Mouse (Mus musculus) natural killer cell, adult 2 months (primary cell): Measurements from ENCODE around the gene Sepsecs.

ENCODE experiments used
- DNase-seq, 2 experiments: peaks; one replicate each; pipeline ENCODE4 v3.0.0; 2022; ENCODE audit warnings: low spot score in 2 of 2

Sepsecs gene

GRCm38 (mm10) chr5:52643947-52644840 lies 25.3 kb downstream of the Sepsecs start:
- no peak for DNase-seq

- DNase-seq = no peak
Measured at GRCm38 (mm10) chr5:52641736-52642135, 27.8 kb downstream of the Sepsecs start.

DNA sequence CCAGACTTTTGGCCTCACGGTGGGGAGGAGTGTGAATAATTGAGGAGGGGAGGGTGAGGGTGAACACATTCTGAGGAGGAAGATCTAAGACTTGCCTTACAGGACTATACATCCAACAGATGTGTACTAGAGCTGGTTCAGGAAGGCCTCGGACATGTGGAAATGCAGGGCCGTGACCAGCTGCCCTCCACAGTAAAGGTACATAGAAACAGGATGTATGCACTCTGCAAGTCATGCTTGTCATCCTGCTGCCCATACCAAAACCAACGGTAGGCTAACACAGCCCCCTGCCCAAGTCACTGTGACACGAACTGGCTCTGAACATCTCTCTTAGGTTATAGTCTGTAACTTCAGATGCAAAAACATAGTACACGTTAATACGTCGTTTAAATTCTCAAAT lies 30.6 kb downstream of the Sepsecs start:
- no peak for DNase-seq

- no peak for DNase-seq
Measured at GRCm38 (mm10) chr5:52638006-52638405, 31.5 kb downstream of the Sepsecs start.

GRCm38 (mm10) chr5:52636923-52637322 lies 32.6 kb downstream of the Sepsecs start:
- no peak for DNase-seq

DNA sequence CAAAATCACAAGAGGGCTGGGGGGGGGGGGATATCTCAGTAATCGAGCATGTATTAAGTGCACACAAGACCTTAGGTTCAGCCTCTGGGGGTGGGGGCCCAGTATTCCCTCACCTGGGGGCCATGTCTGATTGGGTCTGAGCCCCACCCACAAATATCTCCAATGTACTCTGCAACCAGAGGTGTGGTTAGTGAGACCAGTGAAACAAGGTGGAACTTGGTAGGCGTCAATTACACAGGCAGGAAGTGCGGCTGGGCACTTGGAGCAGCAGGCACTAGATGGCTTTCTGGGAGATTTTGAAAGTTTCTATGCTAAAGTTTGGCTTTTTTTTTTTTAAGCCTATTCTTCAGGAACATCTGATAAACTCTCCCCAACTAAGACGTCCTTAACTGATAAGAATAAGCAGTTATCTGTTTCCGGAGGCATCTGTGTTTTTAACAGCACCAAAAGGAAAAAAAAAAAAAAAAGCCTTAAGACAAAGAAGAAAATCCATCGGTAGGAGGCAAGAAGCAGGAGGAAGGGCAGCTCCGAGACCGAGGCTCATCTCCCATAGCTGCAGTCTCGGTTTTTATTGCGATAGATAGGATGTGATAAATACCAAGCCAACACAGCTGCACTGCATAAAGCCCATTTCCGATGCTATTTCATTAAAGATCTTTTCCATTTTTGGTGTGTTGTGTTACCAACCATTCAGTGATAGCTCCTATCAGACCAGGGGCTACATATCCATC lies 33.3 kb downstream of the Sepsecs start:
- DNase-seq = no peak

DNA sequence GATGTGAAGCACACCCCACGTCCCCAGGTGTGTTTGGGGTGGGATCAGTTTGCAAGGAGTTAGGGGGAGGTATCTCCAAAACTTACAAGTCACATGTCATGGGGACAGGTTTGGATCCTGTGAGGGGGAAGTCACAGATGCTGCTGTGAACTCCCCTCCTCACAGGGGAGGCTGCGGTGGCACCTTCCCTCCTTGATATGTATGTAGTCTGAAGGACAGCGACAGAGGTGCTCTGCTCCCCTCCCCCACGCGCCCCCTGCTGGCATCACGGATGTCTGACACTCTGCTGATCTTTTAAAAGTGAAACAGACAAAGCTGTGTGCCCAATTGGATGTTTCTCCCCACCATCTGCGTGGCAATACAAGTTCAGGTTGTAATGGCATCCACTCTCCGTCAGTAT lies 35.5 kb downstream of the Sepsecs start:
- DNase-seq = peak; percentile 36 to 68

DNA sequence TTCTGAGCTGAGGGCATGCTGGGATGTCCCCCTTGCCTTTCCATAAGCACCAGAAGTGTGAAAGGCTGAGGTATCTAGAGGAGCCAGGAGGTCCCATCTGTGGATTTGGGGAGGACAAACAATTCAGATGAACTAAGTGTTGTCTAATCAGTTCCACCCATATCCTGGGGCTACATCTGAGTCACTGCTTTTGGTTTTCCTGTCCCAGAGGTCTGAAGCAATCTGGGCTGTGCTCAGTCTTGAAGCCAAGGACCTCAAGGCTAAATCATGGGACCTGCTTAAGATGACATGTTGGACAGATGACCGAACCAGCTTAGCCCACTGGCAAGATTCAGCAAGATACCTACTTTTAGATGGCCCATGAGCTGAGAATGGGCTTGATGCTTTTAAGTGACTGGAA lies 39.0 kb downstream of the Sepsecs start:
- DNase-seq = no peak

DNA sequence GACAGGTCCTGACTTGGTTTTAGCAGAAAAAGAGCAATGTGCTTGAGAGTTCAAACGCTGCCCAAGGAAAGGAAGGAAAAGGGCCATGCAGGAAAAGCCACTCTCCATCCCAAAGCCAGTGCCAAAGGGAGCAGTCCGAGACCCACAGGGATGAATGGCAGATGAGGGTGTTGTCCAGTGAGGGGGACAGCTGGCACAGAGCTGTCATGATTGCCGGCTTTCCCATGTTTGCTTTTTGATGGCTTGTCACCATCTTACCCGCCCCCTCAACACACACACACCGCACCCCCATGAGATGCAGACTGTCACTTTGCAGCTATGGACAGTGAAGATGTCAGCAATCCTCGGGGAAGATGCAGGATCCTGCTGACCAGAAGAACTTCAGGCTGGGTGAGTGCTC lies 40.3 kb downstream of the Sepsecs start:
- no peak for DNase-seq

- DNase-seq = no peak
Measured at GRCm38 (mm10) chr5:52628783-52629182, 40.7 kb downstream of the Sepsecs start.

- DNase-seq = no peak
Measured at GRCm38 (mm10) chr5:52627713-52628112, 41.8 kb downstream of the Sepsecs start.

- no peak for DNase-seq
Measured at GRCm38 (mm10) chr5:52626092-52626491, 43.4 kb downstream of the Sepsecs start.

DNA sequence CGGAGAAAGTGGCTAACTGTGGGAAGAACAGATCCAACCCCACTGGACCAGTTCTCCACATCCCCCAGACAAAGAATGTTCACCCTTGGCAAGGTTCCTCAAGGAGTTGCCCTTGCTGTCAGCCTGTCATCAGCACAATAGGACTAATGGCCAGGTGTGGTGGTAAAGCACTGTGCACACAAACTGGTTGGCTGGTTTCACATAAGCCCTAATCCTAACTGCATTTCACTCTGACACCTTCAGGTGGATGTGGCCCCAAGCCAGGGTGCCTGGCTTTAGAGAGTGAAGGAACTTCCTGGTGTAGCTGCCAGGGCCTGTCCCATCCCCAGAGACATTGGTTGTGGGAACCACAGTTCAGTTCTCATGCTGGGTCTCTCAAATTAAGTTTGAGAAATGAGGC lies 44.6 kb downstream of the Sepsecs start:
- no peak for DNase-seq

DNA sequence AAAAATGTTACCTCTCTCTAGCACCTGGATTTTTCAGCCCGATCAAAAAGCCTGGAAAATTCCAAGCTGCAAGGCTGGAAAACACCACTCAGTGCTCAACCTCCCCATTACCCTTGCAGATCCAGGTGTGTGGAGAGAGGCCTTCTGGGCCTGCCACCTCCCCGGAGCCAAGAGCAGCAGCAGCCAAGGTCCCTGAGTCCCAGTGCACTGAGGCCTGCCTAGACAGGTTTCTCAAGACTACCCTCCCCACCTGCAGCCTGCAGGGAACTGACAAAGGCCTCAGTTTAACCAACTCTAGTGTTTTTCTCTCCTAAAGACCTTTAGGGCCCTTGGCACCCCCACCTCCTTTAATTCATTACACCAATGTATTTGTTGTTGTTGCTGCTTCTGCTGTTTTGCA lies 46.4 kb downstream of the Sepsecs start:
- no peak for DNase-seq

DNA sequence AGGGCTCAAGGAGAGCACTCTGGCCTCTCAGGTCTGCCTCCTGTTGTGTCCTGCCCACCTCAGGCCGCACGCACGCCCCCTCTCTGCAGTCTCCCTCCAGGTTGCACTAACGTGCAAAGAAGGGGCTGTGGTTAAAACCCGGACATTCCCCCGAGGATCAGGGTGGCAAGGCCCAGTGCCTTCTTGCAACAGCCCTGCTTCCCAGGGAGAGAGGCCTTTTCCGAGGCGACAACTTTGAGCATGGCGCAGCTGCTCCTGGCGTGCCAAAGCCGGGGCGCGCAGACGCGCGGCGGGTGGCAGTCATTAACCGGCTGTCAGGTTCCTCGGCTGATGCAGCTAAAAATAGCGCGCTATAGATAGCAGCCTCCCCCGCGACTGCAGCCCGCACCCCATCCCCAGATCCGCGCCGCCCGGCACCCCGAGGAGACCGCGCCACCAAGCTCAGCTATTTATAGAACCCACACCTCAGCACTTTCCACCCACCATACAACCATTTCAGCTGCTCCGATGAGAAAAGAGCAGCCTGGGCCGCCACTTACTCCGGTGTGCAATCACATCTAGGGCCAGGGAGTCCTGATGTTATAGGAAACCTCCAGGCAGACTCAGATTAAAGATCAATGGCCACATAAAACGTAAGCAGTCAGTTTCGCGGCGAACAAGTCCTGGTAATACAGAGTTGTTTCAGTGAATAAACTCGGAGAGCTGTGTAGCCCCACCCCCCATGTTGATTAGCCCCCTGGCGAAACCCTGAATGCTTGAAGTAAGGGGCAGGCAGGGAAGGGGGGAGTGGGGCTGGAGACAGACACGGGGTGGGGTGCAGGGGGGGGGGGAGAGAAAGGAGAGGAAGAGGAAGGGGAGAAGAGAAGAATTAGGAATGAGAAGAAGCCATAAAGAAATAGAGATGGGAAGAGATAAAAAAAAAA lies 50.9 kb downstream of the Sepsecs start:
- DNase-seq = no peak

DNA sequence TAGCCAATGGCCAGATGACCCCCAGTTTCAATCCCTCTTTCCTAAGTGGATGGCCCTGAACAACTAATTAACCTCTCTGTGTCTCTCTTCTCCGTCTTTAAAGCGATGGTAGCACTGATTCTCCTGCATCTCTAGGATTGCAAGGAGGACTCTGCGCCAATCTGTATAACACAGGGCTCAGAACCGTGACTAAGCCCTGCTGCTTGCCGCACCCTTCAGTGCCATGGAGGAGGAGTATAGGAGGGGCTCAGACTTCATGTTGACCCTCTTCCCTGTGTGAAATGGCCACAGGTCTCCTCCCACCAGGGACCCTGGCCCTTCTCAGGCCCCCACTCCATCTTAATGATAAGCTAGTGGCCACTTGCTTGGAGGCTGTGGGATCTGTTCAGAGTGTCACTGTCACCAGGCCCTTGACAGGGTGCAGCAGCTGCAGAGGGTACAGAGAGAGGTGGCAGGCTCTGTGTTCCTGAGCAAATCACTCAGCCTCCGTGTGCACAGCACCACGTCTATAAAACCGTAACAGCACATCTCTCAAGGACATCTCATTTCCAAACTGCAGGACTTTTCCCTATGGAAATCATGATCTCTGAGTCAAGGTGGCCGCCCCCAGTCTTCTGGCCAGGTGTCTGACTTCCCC lies 51.7 kb downstream of the Sepsecs start:
- DNase-seq = no peak

GRCm38 (mm10) chr5:52616549-52616948 lies 53.0 kb downstream of the Sepsecs start:
- DNase-seq = no peak

GRCm38 (mm10) chr5:52615421-52615820 lies 54.1 kb downstream of the Sepsecs start:
- no peak for DNase-seq

- no peak for DNase-seq
Measured at GRCm38 (mm10) chr5:52614686-52615085, 54.8 kb downstream of the Sepsecs start.

DNA sequence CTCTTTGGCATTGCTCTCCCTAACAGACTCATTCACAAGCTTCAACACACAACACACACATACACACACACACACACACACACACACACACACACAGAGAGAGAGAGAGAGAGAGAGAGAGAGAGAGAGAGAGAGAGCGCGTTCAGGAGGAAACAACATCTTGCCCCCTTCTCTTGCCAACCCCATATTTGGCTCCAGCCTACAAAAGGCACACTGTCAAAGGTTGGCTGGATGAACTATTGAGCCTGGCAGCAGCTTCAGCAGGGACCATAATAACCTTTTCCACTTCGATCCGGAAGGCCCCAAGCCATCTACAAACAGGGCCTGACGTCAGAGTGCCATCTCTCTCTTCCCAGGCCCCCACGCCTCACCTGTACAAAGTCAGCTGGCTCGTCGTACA lies 56.7 kb downstream of the Sepsecs start:
- no peak for DNase-seq

GRCm38 (mm10) chr5:52611315-52611895 lies 58.1 kb downstream of the Sepsecs start:
- no peak for DNase-seq
